Mouse (Mus musculus) liver, postnatal 0 days (tissue): ENCODE results near the gene Nfkb2.

Source experiments
- CTCF ChIP-seq: sonication (generic); IDR thresholded peaks from 2 replicates; pipeline ENCODE4 v1.5.1; 2016; ENCODE audit warnings: antibody characterized with exemption, low read depth
- EP300 ChIP-seq: IDR thresholded peaks from 2 replicates; pipeline ENCODE4 v1.6.1; 2016; ENCODE audit warnings: antibody characterized with exemption, low read depth, mild to moderate bottlenecking

DNA sequence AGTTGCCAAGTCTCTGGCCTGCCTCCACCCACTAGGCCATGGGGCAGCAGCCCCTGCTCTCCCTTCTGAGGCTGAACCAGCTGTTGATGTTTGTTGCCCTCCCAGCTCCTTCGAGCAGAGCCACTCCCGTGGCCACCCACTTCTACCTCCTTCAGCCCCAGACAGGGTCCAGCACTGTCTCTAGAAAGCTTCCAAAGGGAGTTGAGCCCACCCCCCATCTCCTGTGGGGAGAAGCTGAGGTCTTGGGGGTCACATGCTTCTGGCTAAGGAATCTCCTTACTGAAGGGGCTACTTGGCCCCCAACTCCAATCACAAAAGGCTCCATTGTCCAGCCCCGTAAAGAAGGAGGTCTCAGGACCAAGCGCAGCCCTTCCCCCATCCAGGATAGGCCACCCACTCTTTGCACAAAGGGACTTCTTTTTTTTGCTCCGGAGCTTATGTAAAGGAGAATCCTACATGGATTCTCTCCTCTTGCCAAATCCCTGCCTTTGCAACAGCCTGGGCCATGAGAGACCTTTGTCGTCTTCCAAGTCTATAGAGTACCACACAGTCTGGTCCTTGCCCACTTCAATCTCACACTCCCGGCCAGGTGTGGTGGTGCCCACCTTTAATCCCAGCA lies 28.7 kb downstream of the Nfkb2 start:
- TF ChIP-seq CTCF = no peak
- no peak for TF ChIP-seq EP300
